Mouse (Mus musculus) cerebellum, postnatal 25 days (tissue): ENCODE measurements around the gene Exog.

ENCODE experiments used
- DNase-seq, 2 experiments: peaks; one replicate each; pipeline ENCODE4 v3.0.0; 2021; ENCODE audit warnings: mixed read lengths in 2 of 2

Gene Exog

DNA sequence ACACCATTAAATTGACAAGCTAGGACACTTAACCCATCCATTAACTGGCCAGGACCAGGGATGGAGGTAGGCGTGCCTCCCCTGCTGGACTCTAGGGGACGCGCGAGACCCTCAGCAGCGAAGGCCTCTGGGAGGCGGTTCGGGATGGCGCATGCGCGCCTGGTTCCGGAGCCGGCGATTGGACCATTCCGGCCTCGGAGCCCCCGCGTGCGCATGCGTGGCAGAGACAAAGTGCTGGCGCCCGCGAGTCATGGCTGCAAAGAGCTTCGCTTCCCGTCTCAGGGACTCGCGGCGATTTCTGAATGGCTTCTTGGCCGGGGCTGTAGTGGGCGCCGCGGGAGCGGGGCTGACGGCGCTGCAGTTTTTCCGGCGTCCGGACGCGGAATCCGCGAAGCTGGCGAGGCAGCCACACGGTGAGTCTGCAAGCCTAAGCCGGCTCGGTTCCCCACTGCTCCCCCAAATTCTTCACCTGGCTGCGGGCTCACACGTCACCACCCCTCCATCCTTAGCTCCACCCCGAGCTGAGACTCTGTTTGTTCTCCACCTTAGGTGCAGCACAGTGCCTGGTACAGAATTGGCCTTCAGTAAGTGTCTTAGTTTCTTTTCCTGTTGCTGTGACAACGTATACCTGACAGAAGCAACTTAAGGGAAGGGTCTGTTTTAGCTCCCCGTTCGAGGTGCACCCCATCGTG lies at the start of gene Exog:
Gene Exog, plus strand, starts transcription at position 206 of the 692 bp plus-strand sequence.
- peak; percentile 99 to 100 for DNase-seq

GRCm38 (mm10) chr9:119401351-119401750 lies 43.4 kb upstream of the Exog start:
- peak in 1 of 2 experiments; percentile 23 for DNase-seq

DNA sequence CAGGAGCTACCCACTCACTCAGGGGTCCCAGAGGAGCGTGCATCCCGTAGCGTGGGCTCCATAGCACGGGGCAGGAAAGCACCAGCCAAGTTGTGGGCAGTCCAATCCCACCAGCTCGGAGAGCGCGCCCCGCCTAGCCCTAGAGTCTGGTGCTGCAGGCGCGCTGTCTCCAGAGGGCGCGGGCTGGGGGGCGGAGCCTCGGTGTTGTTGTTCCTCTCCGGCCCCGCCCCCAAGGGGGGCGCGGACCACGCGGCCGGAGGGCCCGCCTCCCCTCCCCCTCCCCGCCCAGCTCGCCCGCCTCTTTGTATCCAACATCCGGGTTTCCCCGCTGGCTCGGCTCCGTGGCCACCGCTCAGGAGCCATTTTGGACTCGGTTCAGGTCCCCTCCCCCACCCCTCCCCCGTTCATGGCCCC lies 42.9 kb upstream of the Exog start, which contains the start of gene Acvr2b:
Gene Acvr2b, plus strand, starts transcription at position 318 of the 414 bp plus-strand sequence.
- peak; percentile 92 to 97 for DNase-seq

DNA sequence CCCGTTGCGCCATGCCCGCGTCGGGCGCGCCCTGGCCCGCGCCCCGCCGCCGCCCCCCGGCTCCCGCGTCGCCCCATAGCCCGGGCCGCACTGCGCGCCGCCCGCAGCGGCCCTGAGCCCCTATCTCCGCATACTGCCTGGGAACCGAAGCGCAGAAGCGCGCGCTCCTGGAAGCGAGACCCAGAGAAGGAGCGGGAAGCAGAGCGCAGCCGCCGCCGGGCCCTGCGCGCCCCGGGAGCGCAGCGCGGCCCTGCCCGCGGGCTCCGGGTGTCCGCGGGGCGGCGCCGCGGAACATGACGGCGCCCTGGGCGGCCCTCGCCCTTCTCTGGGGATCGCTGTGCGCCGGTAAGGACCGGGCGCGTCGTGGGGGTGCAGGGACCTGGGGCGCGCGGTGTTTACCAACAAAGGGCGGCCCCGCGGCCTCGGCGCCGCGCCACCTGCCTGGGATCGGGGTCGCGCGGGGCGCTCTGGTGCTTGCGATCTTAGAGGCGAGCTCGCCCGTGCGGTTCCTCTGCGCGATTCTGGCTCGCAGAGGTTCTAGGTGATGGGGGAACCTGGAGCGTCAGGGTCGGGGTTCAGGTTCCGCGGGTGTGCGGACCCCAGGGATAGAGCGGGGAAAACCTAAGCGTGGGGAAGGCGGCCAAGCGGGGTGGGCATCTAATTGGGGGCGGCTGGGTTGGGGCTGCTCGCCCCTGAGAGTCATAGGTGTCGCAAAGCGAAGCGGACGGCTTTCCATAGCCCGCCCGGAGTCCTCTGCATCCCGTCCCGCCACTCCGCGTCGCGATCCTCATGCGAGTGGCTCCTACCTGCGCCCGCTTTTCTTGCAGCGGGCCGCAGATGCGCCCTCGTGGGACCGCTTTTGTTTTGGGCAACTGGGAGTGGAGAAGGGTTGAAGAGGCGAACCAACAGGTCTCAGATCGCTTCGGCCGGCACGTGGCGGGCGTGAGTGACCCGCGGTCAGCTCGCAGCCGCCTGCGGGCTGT lies 42.2 kb upstream of the Exog start:
- DNase-seq = peak; percentile 66 to 74

GRCm38 (mm10) chr9:119403236-119403641 lies 41.5 kb upstream of the Exog start:
- peak in 1 of 2 experiments; percentile 56 for DNase-seq

- DNase-seq = no peak
Observed at GRCm38 (mm10) chr9:119404090-119404489, 40.7 kb upstream of the Exog start.

- DNase-seq = peak in 1 of 2 experiments; percentile 35
Observed at GRCm38 (mm10) chr9:119407884-119408283, 36.9 kb upstream of the Exog start.

GRCm38 (mm10) chr9:119408898-119409664 lies 35.7 kb upstream of the Exog start:
- no peak for DNase-seq

- no peak for DNase-seq
Observed at GRCm38 (mm10) chr9:119409864-119410263, 34.9 kb upstream of the Exog start.

DNA sequence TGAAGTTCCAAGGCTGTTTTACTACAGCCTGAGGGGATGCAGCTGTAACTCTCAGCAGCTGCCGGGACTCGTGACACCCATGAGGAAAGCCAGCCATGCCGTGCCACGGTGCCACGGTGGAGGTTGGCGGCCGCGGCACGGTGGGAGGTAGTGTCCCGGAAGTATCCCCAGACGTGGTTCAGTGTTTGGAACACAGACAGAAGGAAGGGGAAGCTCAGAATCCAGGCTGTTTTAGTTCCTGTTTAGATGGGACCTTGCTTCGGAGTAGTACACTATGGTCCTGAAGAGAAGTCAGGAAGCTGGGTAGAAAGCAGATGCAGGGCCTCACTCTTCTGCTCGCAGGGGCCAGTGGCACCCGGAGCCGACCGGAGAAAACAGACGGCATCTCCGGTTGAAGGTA lies 26.7 kb upstream of the Exog start:
- no peak for DNase-seq

DNA sequence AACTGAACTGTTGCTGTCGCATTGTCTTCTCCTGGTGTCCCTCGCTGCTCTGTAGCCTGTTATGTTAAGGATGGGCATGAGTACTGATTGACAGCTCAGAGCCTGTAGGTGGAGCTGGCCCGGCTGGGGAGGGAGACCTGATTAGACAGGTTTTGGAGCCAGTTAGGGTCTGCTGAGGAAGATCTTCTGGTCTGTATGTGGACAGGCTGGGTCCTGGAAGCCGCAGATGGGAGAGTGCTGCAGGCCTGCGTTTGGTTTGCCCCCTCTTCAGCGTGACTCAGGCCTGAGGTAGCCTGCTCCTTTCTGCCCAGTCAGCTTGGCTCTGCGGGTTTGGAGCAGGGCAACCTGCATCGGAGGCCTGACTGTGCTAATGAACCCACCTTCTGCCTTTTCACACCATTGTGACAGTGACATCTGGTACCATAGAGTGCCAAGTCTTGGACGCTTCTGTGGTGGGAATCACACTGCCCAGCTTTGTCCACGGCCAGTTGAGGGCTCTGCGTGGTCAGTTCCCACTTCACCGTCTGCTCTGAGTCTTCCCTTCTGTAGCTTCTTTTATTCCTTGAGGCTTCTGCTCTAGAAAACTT lies 24.8 kb upstream of the Exog start:
- DNase-seq = peak; percentile 68 to 77

GRCm38 (mm10) chr9:119425217-119425975 lies 19.3 kb upstream of the Exog start:
- peak; percentile 56 to 68 for DNase-seq

- peak; percentile 30 to 31 for DNase-seq
Observed at GRCm38 (mm10) chr9:119425976-119426415, 18.7 kb upstream of the Exog start.

DNA sequence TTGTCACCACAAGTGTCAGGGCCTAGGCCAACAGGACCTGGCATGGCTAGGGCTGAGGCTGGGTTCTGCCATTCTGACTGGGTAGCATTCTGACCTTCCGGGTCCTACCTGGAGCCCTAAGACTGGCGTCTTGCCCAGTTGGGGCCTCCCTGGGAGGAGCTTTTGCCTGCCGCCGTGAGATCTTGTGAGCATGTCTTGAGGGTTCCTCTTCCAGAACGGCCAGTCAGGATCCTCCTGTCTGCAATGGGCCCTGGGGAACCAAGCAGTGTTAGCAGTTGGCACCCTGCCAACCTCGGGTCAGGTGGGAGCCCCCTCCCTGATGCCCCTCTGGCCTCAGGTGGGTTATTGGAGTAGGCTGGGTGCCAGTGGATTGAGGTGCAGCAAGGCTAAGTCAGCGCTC lies 18.3 kb upstream of the Exog start:
- DNase-seq = no peak

GRCm38 (mm10) chr9:119430311-119430710 lies 14.4 kb upstream of the Exog start:
- peak; percentile 87 to 93 for DNase-seq

DNA sequence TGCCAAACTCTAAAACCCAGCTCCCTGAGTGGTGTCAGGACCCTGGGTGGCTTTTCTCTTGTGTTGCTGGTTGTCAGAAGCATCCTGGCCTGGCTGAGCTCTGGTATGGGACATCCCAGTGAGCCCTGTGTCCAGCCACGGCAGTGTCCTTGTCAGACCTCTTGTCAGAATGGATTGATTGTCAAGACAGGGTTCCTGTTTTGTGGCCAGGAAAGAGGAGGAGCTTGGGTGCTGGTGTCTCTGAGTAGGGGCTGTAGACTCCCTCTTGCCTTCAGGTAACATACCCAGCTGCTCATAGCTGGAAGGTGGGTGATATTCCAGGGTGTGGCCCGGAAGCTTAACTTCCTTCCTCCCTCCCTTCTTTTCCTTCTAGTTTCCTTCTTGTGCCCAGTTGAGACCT lies 8.9 kb upstream of the Exog start:
- no peak for DNase-seq

- DNase-seq = no peak
Observed at GRCm38 (mm10) chr9:119438065-119438464, 6.7 kb upstream of the Exog start.

DNA sequence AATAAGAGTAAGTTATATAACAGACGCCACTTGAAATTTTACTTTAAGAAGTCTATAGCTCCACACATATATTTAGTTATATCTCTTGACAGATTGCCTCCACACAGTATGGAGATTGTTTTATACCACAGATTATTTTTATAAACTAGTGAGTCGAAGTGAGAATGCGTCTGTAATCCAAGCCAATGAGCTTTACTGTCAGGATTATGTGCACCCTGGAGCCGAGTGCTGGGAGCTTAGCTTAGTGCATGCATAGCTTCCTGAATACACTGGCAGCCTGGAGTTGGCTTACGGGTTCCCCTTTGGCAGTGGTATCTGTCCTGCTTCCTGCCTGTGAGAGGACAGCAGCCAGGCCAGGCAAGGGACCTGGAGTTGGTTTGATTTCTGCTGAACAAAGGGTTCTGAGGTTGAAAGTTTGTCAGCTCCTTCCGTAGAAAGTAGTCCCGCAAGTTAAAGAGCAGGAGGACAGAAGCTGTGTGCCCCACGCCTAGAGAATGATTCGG lies 6.2 kb upstream of the Exog start:
- peak in 1 of 2 experiments; percentile 33 for DNase-seq

- no peak for DNase-seq
Observed at GRCm38 (mm10) chr9:119445737-119446136, 994 bp downstream of the Exog start.

DNA sequence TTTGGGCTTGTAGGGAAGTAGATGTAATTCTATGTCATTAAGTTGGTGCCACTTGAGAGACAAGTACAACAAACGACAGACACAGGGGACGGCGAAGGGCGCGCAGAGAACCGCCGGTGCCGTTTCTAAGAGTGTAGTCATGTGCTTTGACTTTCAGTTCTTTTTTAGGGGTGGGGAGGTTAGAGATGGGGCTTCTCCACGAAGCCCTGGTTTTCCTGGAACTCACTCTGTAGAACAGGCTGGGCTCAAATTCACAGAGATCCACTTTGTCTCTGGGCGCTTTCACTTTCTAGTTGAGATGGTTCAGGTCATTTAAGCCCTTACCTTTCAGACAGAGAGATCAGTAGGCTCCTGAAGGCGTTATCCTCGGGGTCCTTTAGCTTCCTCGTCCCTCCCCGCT lies 11.2 kb downstream of the Exog start:
- DNase-seq = no peak

DNA sequence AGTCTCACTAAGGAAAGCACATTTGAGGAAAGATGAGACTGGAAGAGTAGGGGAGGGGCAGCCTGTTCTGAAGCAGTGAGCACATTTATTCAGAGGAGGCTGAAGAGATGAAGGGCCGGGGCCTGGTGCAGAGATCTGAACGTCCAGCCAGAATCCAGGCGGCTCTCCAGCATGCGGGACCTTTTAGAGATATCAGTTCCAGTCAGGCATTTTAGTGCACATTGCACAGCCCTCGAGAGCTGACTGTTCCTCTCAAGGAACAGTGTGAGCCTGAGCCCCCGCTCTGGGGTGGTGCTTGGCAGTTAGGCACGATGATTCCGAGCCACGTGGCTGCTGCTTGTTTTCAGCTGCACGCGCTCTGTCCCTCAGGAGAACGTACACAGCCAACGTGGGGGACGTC lies 12.4 kb downstream of the Exog start:
- no peak for DNase-seq
